Mouse (Mus musculus): ENCODE measurements at regions not wholly inside any gene's neighbourhood (a gene's known extent, or its start where the extent isn't known, plus 50 kb on each side); places are given as distances from the start of the nearest gene placed in this dataset.

- Histone ChIP-seq H3K4me1 (ENCODE audit: control insufficient read depth in 1 of 2, insufficient read depth in 2 of 2) (no peaks in the 10 kb centered on the region), H3K27ac (ENCODE audit: insufficient read depth, low read depth) (no peak overlapping the region), H3K9ac (ENCODE audit: insufficient read depth, low read depth) (no peak overlapping the region), H3K27me3 (replicated peaks) (no peaks in the 10 kb centered on the region), H3K4me3 (replicated peaks in 1 of 3; ENCODE audit: low read depth in 2 of 3, low read length in 2 of 3, poor library complexity in 1 of 3) (no peak overlapping the region), H3K9me3 (replicated peaks; ENCODE audit: low read length) (peaks cover 52% of the 10 kb centered on the region), H3K4me2 (ENCODE audit: insufficient read depth, low read depth, poor library complexity, severe bottlenecking) (no peak overlapping the region), H3K79me2 (replicated peaks; ENCODE audit: control insufficient read depth, extremely low read depth, insufficient read depth, poor library complexity, severe bottlenecking) (no peaks in the 10 kb centered on the region), H3K36me3 (replicated peaks in 1 of 2; ENCODE audit: control insufficient read depth in 1 of 2, insufficient read depth in 1 of 2, low read length in 1 of 2) (no peaks in the 10 kb centered on the region)
- TF ChIP-seq PAX5 (IDR thresholded peaks at IDR 0.05; ENCODE audit: low read length), result no peak
- TF ChIP-seq NRF1 (IDR thresholded peaks at IDR 0.05; ENCODE audit: low read depth, low read length), result no peak
- TF ChIP-seq ZC3H11A (IDR thresholded peaks at IDR 0.05; ENCODE audit: low read depth, low read length), result no peak
- no peak for TF ChIP-seq ETS1 (conservative IDR thresholded peaks at IDR 0.05; ENCODE audit: low read depth, low read length)
- no peak for TF ChIP-seq JUND (conservative IDR thresholded peaks at IDR 0.05; ENCODE audit: low read depth, low read length)
- TF ChIP-seq TCF12 (IDR thresholded peaks at IDR 0.05; ENCODE audit: low read depth, low read length), result no peak
- TF ChIP-seq USF2 (conservative IDR thresholded peaks at IDR 0.05; ENCODE audit: low read depth, low read length), result no peak
- TF ChIP-seq MXI1 (IDR thresholded peaks at IDR 0.05; ENCODE audit: low read depth, low read length), result no peak
- TF ChIP-seq KAT2A (IDR thresholded peaks at IDR 0.05; ENCODE audit: insufficient replicate concordance, low read length), result no peak
- TF ChIP-seq ZMIZ1 (IDR thresholded peaks at IDR 0.05; ENCODE audit: low read depth, low read length), result no peak
- no peak for TF ChIP-seq MAFK (IDR thresholded peaks at IDR 0.05; ENCODE audit: insufficient replicate concordance, low read length)
- TF ChIP-seq GABPA (IDR thresholded peaks at IDR 0.05; ENCODE audit: insufficient replicate concordance, low read depth, low read length), result no peak
- no peak for TF ChIP-seq MAX (IDR thresholded peaks at IDR 0.05; ENCODE audit: low read length)
- no peak for TF ChIP-seq RCOR1 (conservative IDR thresholded peaks at IDR 0.05; ENCODE audit: low read depth, low read length)
- TF ChIP-seq SMC3 (IDR thresholded peaks at IDR 0.05; ENCODE audit: low read depth, low read length), result no peak
- TF ChIP-seq ELF1 (IDR thresholded peaks at IDR 0.05; ENCODE audit: low read depth, low read length), result no peak
- no peak for TF ChIP-seq JUN (IDR thresholded peaks at IDR 0.05; ENCODE audit: insufficient read depth, low read depth, low read length)
- no peak for TF ChIP-seq E2F4 (IDR thresholded peaks at IDR 0.05; ENCODE audit: insufficient replicate concordance, low read depth, low read length)
- no peak for TF ChIP-seq MYC (IDR thresholded peaks at IDR 0.05; ENCODE audit: low read depth, low read length)
- no peak for DNase-seq (ENCODE audit: extremely low read depth)
- in situ Hi-C loops (cut with MboI; ENCODE audit: low pct_ligation_motif_present, low pct_unique_long_range_greater_than_20kb, low sequenced_read_pairs), result no loop called here
- dilution Hi-C loops (cut with MboI; ENCODE audit: extremely low pct_ligation_motif_present, extremely low pct_unique_long_range_greater_than_20kb, low sequenced_read_pairs), result no loop called here
Measured at GRCm38 (mm10) chr4:100624656-100625055, 146.0 kb downstream of the Ube2u start.

DNA sequence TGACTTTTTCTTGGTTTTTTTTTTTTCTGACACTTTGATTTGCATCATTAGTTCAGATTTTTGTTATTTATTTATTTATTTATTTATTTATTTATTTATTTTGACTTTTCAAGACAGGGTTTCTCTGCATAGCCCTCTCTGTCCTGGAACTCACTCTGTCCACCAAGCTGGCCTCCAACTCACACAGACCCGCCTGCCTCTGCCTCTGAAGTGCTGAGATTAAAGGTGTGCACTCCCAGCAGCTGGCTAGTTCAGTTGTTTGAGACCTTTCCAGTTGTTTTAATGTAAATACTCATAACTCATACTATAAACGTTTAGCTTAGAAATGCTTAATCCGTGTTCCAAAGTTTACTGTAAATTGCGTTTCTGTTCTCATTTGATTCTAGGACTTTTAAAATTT, 147.9 kb downstream of the Ube2u start:
- Histone ChIP-seq H3K4me1 (ENCODE audit: control insufficient read depth in 1 of 2, insufficient read depth in 2 of 2) (no peaks in the 10 kb centered on the region), H3K36me3 (replicated peaks in 1 of 2; ENCODE audit: control insufficient read depth in 1 of 2, insufficient read depth in 1 of 2, low read length in 1 of 2) (no peaks in the 10 kb centered on the region), H3K4me2 (ENCODE audit: insufficient read depth, low read depth, poor library complexity, severe bottlenecking) (no peak overlapping the region), H3K27ac (ENCODE audit: insufficient read depth, low read depth) (no peak overlapping the region), H3K9ac (ENCODE audit: insufficient read depth, low read depth) (no peak overlapping the region), H3K27me3 (replicated peaks) (no peaks in the 10 kb centered on the region), H3K79me2 (replicated peaks; ENCODE audit: control insufficient read depth, extremely low read depth, insufficient read depth, poor library complexity, severe bottlenecking) (no peaks in the 10 kb centered on the region), H3K4me3 (replicated peaks in 1 of 3; ENCODE audit: low read depth in 2 of 3, low read length in 2 of 3, poor library complexity in 1 of 3) (no peak overlapping the region), H3K9me3 (replicated peaks; ENCODE audit: low read length) (peaks cover 41% of the 10 kb centered on the region)
- DNase-seq (ENCODE audit: extremely low read depth), result no peak
- in situ Hi-C loops (cut with MboI; ENCODE audit: low pct_ligation_motif_present, low pct_unique_long_range_greater_than_20kb, low sequenced_read_pairs) (no loop called here), dilution Hi-C loops (cut with MboI; ENCODE audit: extremely low pct_ligation_motif_present, extremely low pct_unique_long_range_greater_than_20kb, low sequenced_read_pairs) (no loop called here)
- no peak for TF ChIP-seq POLR2A (IDR thresholded peaks at IDR 0.05; ENCODE audit: low read depth, low read length)
- no peak for TF ChIP-seq NRF1 (IDR thresholded peaks at IDR 0.05; ENCODE audit: low read depth, low read length)
- TF ChIP-seq MAZ (IDR thresholded peaks at IDR 0.05; ENCODE audit: low read depth, low read length), result no peak
- TF ChIP-seq RCOR1 (conservative IDR thresholded peaks at IDR 0.05; ENCODE audit: low read depth, low read length), result no peak
- TF ChIP-seq ZC3H11A (IDR thresholded peaks at IDR 0.05; ENCODE audit: low read depth, low read length), result no peak
- TF ChIP-seq CHD1 (IDR thresholded peaks at IDR 0.05; ENCODE audit: low read depth, low read length), result no peak
- TF ChIP-seq ZKSCAN1 (IDR thresholded peaks at IDR 0.05; ENCODE audit: borderline replicate concordance, low read depth, low read length), result no peak
- no peak for TF ChIP-seq ZMIZ1 (IDR thresholded peaks at IDR 0.05; ENCODE audit: low read depth, low read length)
- no peak for TF ChIP-seq SMC3 (IDR thresholded peaks at IDR 0.05; ENCODE audit: low read depth, low read length)
- no peak for TF ChIP-seq POLR2AphosphoS2 (IDR thresholded peaks at IDR 0.05; ENCODE audit: low read depth, low read length)
- no peak for TF ChIP-seq KAT2A (IDR thresholded peaks at IDR 0.05; ENCODE audit: insufficient replicate concordance, low read length)
- TF ChIP-seq MEF2A (IDR thresholded peaks at IDR 0.05; ENCODE audit: borderline replicate concordance, low read depth, low read length), result no peak
- TF ChIP-seq MYC (IDR thresholded peaks at IDR 0.05; ENCODE audit: low read depth, low read length), result no peak
- no peak for TF ChIP-seq RAD21 (IDR thresholded peaks at IDR 0.05; ENCODE audit: low read depth, low read length)
- TF ChIP-seq USF2 (conservative IDR thresholded peaks at IDR 0.05; ENCODE audit: low read depth, low read length), result no peak
- no peak for TF ChIP-seq SIN3A (IDR thresholded peaks at IDR 0.05; ENCODE audit: low read length)
